Mouse (Mus musculus) heart, postnatal 25 days (tissue): ENCODE results near the gene Fkbp5. TPM values are rescaled to one million over a fixed set of nuclear protein-coding genes. Genes with fewer than 3 reads are reported as not detected.
"Not testable (repeated sequence)": the region's sequence is repeated elsewhere in the genome, so short reads cannot be mapped to it uniquely, and the experiment has no call there.

Source experiments
- DNase-seq: peaks from one replicate; pipeline ENCODE4 v3.0.0; 2022; ENCODE audit warnings: low spot score
- intact Hi-C: fragments of 180-260 bp; cut with DNase I; formaldehyde crosslinking; loops from one replicate; pipeline ENCODE4 v1.15.1; 2025
- total RNA-seq, 2 experiments: library from RNA; stranded (reverse); gene quantifications; 2 replicates each; pipeline ENCODE4 v1.2.3; 2021

Gene Fkbp5
- total RNA-seq, result 10 to 100 TPM; 33.0 to 41.0 TPM

DNA sequence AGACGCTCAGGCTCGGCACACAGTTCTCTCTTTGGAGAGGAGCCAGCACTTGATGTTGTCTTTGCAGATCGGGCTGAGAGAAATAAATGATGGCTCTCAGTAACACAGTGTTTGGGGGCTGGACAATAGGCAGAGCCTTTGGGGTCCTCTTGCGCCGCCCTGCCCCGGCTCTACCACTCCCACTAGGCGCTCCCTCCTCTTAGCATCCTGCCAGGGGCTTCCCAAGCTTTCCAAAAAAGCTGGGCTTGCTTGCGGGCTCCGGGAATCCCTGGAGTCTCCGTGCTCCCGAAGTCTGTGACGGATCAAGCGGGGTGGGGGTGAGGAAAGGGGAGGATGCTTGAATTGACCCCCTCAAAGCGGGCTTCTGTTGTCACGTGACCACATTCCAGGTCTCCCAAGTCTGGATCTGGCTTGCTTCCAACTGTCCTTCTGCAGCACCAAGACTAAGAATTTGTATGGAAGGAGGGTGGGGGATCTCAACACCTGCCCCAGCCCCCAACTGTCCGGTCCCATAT is at the start of gene Fkbp5:
Gene Fkbp5, minus strand, starts transcription at position 87 of the 515 bp plus-strand sequence.
- intact Hi-C loops, result no loop called here

DNA sequence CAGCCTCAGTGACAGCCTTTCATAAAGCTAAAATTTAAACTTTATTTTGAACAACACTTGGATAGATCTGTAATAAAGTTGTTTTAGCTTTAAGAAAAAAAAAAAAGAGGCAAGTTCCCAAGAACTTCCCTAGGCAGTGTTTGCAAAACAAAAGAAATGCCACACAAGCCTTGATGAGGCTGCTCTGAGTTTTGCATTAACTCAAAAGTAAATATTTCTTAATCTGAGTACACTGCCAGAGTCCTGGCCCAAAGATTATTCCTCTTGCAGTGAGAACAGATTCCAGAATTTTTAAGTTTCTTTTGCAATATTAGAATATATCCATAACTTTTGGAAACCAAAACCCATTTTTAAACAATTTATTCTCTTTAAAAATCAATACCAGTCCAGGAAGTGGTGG is 47.9 kb upstream of the Fkbp5 start:
- intact Hi-C loops, result no loop called here
- no peak for DNase-seq

More for the DNA sequence above, at the start of gene Fkbp5:
- peak; percentile 91 for DNase-seq

DNA sequence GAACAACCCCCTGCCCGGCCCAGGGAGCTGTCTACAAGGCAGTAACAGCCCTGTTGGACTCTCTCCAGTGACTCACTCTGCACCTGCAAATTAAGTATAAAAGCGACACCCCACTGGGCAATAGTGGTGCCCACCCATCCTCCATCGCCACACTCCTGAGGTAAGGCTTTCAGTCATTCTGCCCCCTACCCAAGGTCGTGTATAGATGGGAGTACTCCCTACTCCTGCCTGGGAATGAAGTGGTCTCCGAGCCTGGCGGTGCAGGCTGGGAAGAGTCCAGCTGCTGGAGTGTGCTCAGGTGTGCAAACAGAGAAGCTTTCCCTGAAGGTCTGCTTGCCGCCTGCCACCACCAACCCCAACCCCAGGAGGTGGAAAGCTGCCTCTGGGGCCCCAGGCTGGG is 44.3 kb upstream of the Fkbp5 start:
- no peak for DNase-seq
- intact Hi-C loops, result no loop called here

GRCm38 (mm10) chr17:28560598-28560997 is 43.3 kb upstream of the Fkbp5 start, which contains the start of gene Clps:
Clps (minus strand) TSS chr17:28560766.
- no peak for DNase-seq
- intact Hi-C loops, result no loop called here

DNA sequence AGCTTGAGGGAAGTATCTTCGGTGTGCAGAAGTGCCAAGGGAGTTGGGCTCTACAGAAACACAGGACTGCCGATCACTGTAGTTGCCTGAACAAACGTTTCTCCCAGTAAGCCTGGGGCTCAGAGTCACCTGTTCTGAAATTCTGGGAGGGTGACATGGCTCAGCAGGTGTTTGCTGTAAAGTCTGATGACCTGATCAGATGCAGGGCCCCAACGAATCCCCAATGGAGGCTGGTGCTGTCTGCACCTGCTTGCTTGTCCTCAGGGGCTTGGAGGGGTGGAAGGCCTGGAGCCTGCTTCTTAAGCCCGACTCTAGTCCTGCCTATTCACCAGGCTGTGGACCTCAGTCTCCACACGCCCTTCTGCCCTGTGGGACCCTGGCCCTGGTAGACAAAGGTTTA is 40.4 kb upstream of the Fkbp5 start:
- DNase-seq, result no peak
- intact Hi-C loops, result no loop called here

GRCm38 (mm10) chr17:28556635-28557396 is 39.5 kb upstream of the Fkbp5 start:
- intact Hi-C loops, result no loop called here
- no peak for DNase-seq

DNA sequence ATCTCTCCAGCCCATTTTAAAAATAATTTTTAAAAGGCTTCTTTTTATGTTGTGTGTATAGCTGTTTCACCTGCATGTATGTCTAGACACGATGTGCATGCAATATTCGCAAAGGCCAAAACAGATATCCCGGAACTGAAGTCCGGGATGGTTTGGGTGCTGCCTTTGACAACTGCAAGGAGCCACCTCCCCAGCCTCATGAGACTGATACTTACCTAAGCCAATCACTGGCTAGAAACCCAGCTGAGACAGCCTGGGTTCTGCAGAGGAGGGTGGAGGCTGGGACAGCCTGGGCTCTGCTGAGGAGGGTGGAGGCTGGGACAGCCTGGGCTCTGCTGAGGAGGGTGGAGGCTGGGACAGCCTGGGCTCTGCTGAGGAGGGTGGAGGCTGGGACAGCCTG is 36.7 kb upstream of the Fkbp5 start:
- DNase-seq, intact Hi-C loops: not testable (repeated sequence)

- DNase-seq, result peak; percentile 35
- intact Hi-C loops, result no loop called here
These were observed 35.9 kb upstream of the Fkbp5 start for GRCm38 (mm10) chr17:28553040-28553793.

DNA sequence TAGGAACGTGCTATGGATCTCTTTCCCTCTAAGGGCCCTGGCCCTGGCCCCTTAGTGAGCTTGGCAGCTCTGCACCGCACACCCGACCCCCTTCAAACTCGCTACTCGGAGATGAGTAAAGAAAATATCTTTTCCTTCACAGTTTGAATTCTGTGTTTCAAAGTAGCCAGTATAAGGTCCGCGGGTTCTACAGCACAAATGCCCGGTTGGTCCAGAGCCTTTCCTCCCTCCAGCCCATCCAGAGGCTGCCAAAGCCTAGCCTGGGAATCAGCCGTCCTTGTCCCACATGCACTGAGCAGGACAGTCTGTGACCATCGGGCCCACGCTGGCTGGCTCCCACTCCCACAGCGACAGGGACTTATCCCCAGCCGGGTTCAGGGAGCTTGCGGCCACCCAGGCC is 31.8 kb upstream of the Fkbp5 start, which contains the start of gene Clpsl2:
Gene Clpsl2, plus strand, starts transcription at position 301 of the 400 bp plus-strand sequence.
- intact Hi-C loops, result loop anchor here (5.0 kb wide), 1 partner anchor 103 kb away; no protein-coding TSS in a partner anchor
- DNase-seq, result no peak

DNA sequence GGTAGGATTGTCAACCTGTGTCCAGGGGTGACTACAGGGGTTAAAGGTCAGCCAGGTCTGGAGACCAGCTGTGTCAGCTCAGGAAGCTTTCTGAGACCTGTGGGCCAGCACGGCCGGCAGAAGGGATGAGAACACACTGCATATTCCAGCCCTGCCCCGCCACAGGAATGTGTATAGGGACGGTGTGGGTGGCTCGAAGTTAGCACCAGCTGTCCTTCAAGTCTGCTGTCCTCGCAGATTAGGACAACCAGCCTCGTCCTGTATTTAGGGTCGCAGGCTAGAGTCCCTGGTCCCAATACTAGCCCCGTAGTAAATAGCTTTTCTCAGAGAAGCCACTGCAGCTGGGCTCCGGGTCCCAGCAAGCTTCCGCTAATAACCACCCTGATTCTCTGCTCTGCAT is 31.2 kb upstream of the Fkbp5 start:
- intact Hi-C loops, result loop anchor here (5.0 kb wide), 1 partner anchor 104 kb away; no protein-coding TSS in a partner anchor
- DNase-seq, result no peak

DNA sequence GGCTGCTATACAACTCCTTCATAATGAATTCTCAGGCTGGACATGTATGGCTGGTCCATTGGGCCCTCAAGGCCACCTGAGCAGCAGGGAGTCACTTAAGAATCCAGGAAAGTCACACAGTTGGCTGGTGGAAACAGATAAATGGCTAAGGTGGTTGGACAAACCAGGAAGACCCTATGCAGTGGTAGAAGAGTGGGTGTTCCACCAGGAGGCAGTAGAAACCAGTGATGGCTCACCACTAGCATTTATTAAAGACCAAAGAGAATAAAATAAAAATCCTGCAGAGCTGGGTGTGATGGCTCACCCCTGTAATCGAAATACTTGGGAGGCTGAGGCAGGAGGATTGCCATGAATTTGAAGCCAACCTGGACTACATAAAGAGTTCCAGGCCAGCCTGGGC is 29.6 kb upstream of the Fkbp5 start:
- intact Hi-C loops, result loop anchor here (5.0 kb wide), 1 partner anchor 105 kb away; no protein-coding TSS in a partner anchor
- no peak for DNase-seq

- intact Hi-C loops, result no loop called here
- no peak for DNase-seq
These were observed 20.6 kb upstream of the Fkbp5 start for GRCm38 (mm10) chr17:28537881-28538280.

- intact Hi-C loops, result no loop called here
These were observed 16.0 kb upstream of the Fkbp5 start for GRCm38 (mm10) chr17:28533327-28533726.

GRCm38 (mm10) chr17:28532557-28532956 is 15.2 kb upstream of the Fkbp5 start:
- intact Hi-C loops, result no loop called here

More at GRCm38 (mm10) chr17:28533327-28533726, 16.0 kb upstream of the Fkbp5 start:
- no peak for DNase-seq

DNA sequence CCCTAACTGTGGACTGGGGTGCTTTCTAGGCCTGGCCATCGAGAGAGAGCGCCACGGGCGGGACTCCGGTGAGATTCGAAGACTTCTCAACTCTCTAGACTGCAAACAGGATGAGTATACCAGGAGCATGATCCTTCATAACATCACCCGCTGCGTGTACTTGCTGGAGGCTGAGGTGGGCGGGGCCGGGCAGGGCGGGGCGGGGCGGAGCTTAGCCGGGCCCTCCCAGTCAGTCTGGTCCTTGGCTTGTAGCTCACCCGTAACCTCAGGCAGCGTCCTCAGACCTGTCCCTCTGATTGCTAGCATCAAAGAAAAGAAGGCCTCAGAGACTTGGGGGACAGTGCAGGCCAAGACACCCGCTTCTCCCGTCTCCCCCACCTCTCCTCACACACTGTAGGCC is 14.6 kb upstream of the Fkbp5 start:
- intact Hi-C loops, result no loop called here
- DNase-seq, result no peak

More at GRCm38 (mm10) chr17:28532557-28532956, 15.2 kb upstream of the Fkbp5 start:
- DNase-seq, result no peak

- DNase-seq, result no peak
- intact Hi-C loops, result no loop called here
These were observed 13.2 kb upstream of the Fkbp5 start, which contains the start of gene Armc12 for GRCm38 (mm10) chr17:28530506-28530905. Armc12 (plus strand) TSS chr17:28530806.

DNA sequence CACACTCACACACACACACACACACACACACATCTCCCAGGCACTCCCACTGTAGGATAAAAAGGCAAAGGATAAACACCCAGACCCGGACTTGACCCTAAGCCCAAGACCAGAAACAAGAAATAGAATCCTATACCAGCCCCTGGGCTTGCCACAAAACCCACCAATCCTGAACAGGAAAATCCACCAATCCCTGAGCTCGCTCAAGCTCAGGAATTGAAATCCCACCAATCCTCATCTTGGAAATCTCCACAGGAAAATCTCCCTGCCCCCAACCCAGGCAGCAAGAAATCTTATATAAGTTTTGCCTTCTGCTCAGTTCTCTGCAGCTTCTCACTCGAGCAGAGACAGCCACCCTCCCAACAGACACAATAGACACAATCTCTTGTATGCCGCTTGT is 11.8 kb upstream of the Fkbp5 start:
- intact Hi-C loops, result loop anchor here (2.0 to 10.0 kb wide), 2 partner anchors 76 to 304 kb away; no protein-coding TSS in a partner anchor
- DNase-seq, result no peak

GRCm38 (mm10) chr17:28528043-28528351 is 10.7 kb upstream of the Fkbp5 start:
- intact Hi-C loops, result loop anchor here (1.0 to 10.0 kb wide), 4 partner anchors 75 to 303 kb away; no protein-coding TSS in a partner anchor
- peak; percentile 67 for DNase-seq

- intact Hi-C loops, result loop anchor here (1.0 to 10.0 kb wide), 4 partner anchors 75 to 303 kb away; no protein-coding TSS in a partner anchor
- DNase-seq, result no peak
These were observed 10.1 kb upstream of the Fkbp5 start for GRCm38 (mm10) chr17:28527184-28528042.
